Mouse (Mus musculus) MEL (cell line): ENCODE results near the gene Mok. TPM values are rescaled to one million over a fixed set of nuclear protein-coding genes. Genes with fewer than 3 reads are reported as not detected.

Experiments
- DNase-seq: peaks from one replicate; pipeline ENCODE4 v3.0.0; 2011; ENCODE audit warnings: low read depth, low spot score
- H3K27ac ChIP-seq: 2 replicates; pipeline ENCODE4 v1.5.1; 2012; ENCODE audit warnings: low read depth, mild to moderate bottlenecking, control low read depth, low read length, moderate library complexity; ENCODE audit not compliant: control insufficient read depth
- H3K27me3 ChIP-seq, 2 experiments: fragments of 150-350 bp in 1 of 2; sonication (generic) in 1 of 2; 2 replicates each; pipeline ENCODE4 v1.6.1; 2012; ENCODE audit warnings: low read length in 2 of 2, mild to moderate bottlenecking in 2 of 2, improper control_type of control experiment in 1 of 2, moderate library complexity in 1 of 2; ENCODE audit not compliant: insufficient read depth in 2 of 2, control insufficient read depth in 1 of 2
- H3K36me3 ChIP-seq, 2 experiments: 2 replicates each; pipeline ENCODE4 v1.6.1; 2012 to 2014; ENCODE audit warnings: low read length in 2 of 2, improper control_type of control experiment in 1 of 2, inconsistent platforms in 1 of 2, mild to moderate bottlenecking in 1 of 2; ENCODE audit not compliant: insufficient read depth in 2 of 2, control insufficient read depth in 1 of 2
- H3K4me1 ChIP-seq, 2 experiments: fragments of 150-350 bp in 1 of 2; sonication (generic) in 1 of 2; 2 replicates each; pipeline ENCODE4 v1.6.1; 2012; ENCODE audit warnings: low read length in 2 of 2, improper control_type of control experiment in 1 of 2, mild to moderate bottlenecking in 1 of 2; ENCODE audit not compliant: insufficient read depth in 2 of 2, control insufficient read depth in 1 of 2
- H3K4me3 ChIP-seq, 2 experiments: fragments of 150-350 bp in 1 of 2; sonication (generic) in 1 of 2; 2 replicates each; pipeline ENCODE4 v1.5.1; 2012; ENCODE audit warnings: low read depth in 2 of 2, low read length in 2 of 2, mild to moderate bottlenecking in 2 of 2, moderate library complexity in 2 of 2, control low read depth in 1 of 2, improper control_type of control experiment in 1 of 2; ENCODE audit not compliant: control insufficient read depth in 1 of 2, insufficient read depth in 1 of 2
- H3K79me2 ChIP-seq: 2 replicates; pipeline ENCODE4 v1.6.1; 2012; ENCODE audit warnings: mild to moderate bottlenecking, low read length, moderate library complexity; ENCODE audit not compliant: control insufficient read depth, poor library complexity, insufficient read depth
- H3K9ac ChIP-seq: 2 replicates; pipeline ENCODE4 v1.6.1; 2012; ENCODE audit warnings: low read depth, mild to moderate bottlenecking, control low read depth, low read length, moderate library complexity; ENCODE audit not compliant: control insufficient read depth, poor library complexity, severe bottlenecking
- H3K9me3 ChIP-seq: fragments of 150-350 bp; sonication (generic); replicated peaks from 2 replicates; pipeline ENCODE4 v1.6.1; 2012; ENCODE audit warnings: mild to moderate bottlenecking, low read length, improper control_type of control experiment, moderate library complexity; ENCODE audit not compliant: insufficient read depth
- CHD1 ChIP-seq: IDR thresholded peaks from 2 replicates; pipeline ENCODE4 v1.6.1; 2012; ENCODE audit warnings: low read depth, mild to moderate bottlenecking, inconsistent platforms, low read length, improper control_type of control experiment
- CHD2 ChIP-seq: IDR thresholded peaks from 2 replicates; pipeline ENCODE4 v1.6.1; 2011; ENCODE audit warnings: low read length, improper control_type of control experiment
- E2F4 ChIP-seq: IDR thresholded peaks from 2 replicates; pipeline ENCODE4 v1.6.1; 2011; ENCODE audit warnings: low read depth, low read length, improper control_type of control experiment, borderline replicate concordance
- ELF1 ChIP-seq: IDR thresholded peaks from 2 replicates; pipeline ENCODE4 v1.6.1; 2014; ENCODE audit warnings: low read depth, mild to moderate bottlenecking, inconsistent platforms, low read length, improper control_type of control experiment, moderate library complexity
- ETS1 ChIP-seq: IDR thresholded peaks from 2 replicates; pipeline ENCODE4 v1.6.1; 2012; ENCODE audit warnings: low read depth, mild to moderate bottlenecking, inconsistent platforms, low read length, improper control_type of control experiment, moderate library complexity
- GABPA ChIP-seq: IDR thresholded peaks from 2 replicates; pipeline ENCODE4 v1.6.1; 2012; ENCODE audit warnings: low read depth, mild to moderate bottlenecking, inconsistent platforms, low read length, improper control_type of control experiment, moderate library complexity
- HCFC1 ChIP-seq: IDR thresholded peaks from 2 replicates; pipeline ENCODE4 v1.6.1; 2012; ENCODE audit warnings: low read depth, mild to moderate bottlenecking, inconsistent platforms, low read length, improper control_type of control experiment, moderate library complexity
- KAT2A ChIP-seq: conservative IDR thresholded peaks from 2 replicates; pipeline ENCODE4 v1.6.1; 2012; ENCODE audit warnings: low read depth, low read length, improper control_type of control experiment, inconsistent platforms
- MAZ ChIP-seq: IDR thresholded peaks from 2 replicates; pipeline ENCODE4 v1.6.1; 2012; ENCODE audit warnings: low read depth, mild to moderate bottlenecking, inconsistent platforms, low read length, improper control_type of control experiment
- MEF2A ChIP-seq: IDR thresholded peaks from 2 replicates; pipeline ENCODE4 v1.6.1; 2014; ENCODE audit warnings: low read depth, mild to moderate bottlenecking, inconsistent platforms, low read length, improper control_type of control experiment; ENCODE audit not compliant: poor library complexity, insufficient replicate concordance, severe bottlenecking; ENCODE audit errors: extremely low read depth
- MXI1 ChIP-seq: IDR thresholded peaks from 2 replicates; pipeline ENCODE4 v1.6.1; 2011; ENCODE audit warnings: mild to moderate bottlenecking, low read depth, low read length, improper control_type of control experiment
- MYB ChIP-seq: IDR thresholded peaks from 2 replicates; pipeline ENCODE4 v1.6.1; 2011; ENCODE audit warnings: mild to moderate bottlenecking, low read depth, low read length, improper control_type of control experiment
- MYC ChIP-seq: IDR thresholded peaks from 2 replicates; pipeline ENCODE4 v1.6.1; 2011; ENCODE audit warnings: low read depth, mild to moderate bottlenecking, low read length, improper control_type of control experiment, moderate library complexity
- NELFE ChIP-seq: IDR thresholded peaks from 2 replicates; pipeline ENCODE4 v1.6.1; 2011; ENCODE audit warnings: low read depth, low read length, improper control_type of control experiment
- NRF1 ChIP-seq: IDR thresholded peaks from 2 replicates; pipeline ENCODE4 v1.6.1; 2014; ENCODE audit warnings: low read depth, mild to moderate bottlenecking, inconsistent platforms, low read length, improper control_type of control experiment, moderate library complexity; ENCODE audit not compliant: poor library complexity, insufficient read depth, severe bottlenecking
- POLR2AphosphoS5 ChIP-seq: IDR thresholded peaks from 2 replicates; pipeline ENCODE4 v1.6.1; 2012; ENCODE audit warnings: low read depth, borderline replicate concordance, mild to moderate bottlenecking, inconsistent platforms, low read length, moderate library complexity, mixed read lengths
- RCOR1 ChIP-seq: IDR thresholded peaks from 2 replicates; pipeline ENCODE4 v1.6.1; 2012; ENCODE audit warnings: low read depth, mild to moderate bottlenecking, inconsistent platforms, low read length, improper control_type of control experiment
- SIN3A ChIP-seq: IDR thresholded peaks from 2 replicates; pipeline ENCODE4 v1.6.1; 2012; ENCODE audit warnings: low read length, improper control_type of control experiment, inconsistent platforms
- TBP ChIP-seq: IDR thresholded peaks from 2 replicates; pipeline ENCODE4 v1.8.0; 2011; ENCODE audit warnings: low read depth, low read length, improper control_type of control experiment
- TCF12 ChIP-seq: IDR thresholded peaks from 2 replicates; pipeline ENCODE4 v1.6.1; 2014; ENCODE audit warnings: low read depth, mild to moderate bottlenecking, inconsistent platforms, low read length, improper control_type of control experiment, moderate library complexity
- UBTF ChIP-seq: IDR thresholded peaks from 2 replicates; pipeline ENCODE4 v1.6.1; 2012; ENCODE audit warnings: low read depth, mild to moderate bottlenecking, inconsistent platforms, low read length, improper control_type of control experiment, moderate library complexity, borderline replicate concordance; ENCODE audit not compliant: insufficient read depth
- USF1 ChIP-seq: IDR thresholded peaks from 2 replicates; pipeline ENCODE4 v1.6.1; 2014; ENCODE audit warnings: low read depth, mild to moderate bottlenecking, inconsistent platforms, low read length, improper control_type of control experiment, moderate library complexity
- ZC3H11A ChIP-seq: IDR thresholded peaks from 2 replicates; pipeline ENCODE4 v1.6.1; 2012; ENCODE audit warnings: low read depth, mild to moderate bottlenecking, inconsistent platforms, low read length, improper control_type of control experiment
- polyA plus RNA-seq, 2 experiments: library from polyadenylated mRNA; stranded (reverse) in 1 of 2; unstranded in 1 of 2; fragments of >175 nt in 1 of 2; fragments of >200 nt in 1 of 2; gene quantifications; 2 replicates each; pipeline versions ENCODE4 v1.2.1 to v1.2.4; 2012; ENCODE audit warnings: low replicate concordance in 2 of 2, low read depth in 1 of 2; ENCODE audit not compliant: insufficient read length in 2 of 2, insufficient read depth in 1 of 2, missing spikeins in 1 of 2
- total RNA-seq: library from RNA; depleted of rRNA; stranded (reverse); fragments of 300-350 nt; gene quantifications from 2 replicates; pipeline ENCODE4 v1.2.3, GENCODE M21; 2012

The Mok gene
- total and polyA plus RNA-seq, 3 experiments: 0.39 to 1.6 TPM; not detected in 1

- H3K27me3 ChIP-seq: no peaks in the 10 kb centered on the region
- peaks cover 3 to 9% of the 10 kb centered on the region in 2 experiments; a peak in 2 of 4 replicates for H3K36me3 ChIP-seq
- no peaks in the 10 kb centered on the region for H3K9me3 ChIP-seq
- no peak overlapping the region for H3K4me3 ChIP-seq
- peaks cover 12% of the 10 kb centered on the region for H3K79me2 ChIP-seq
- no peak overlapping the region for H3K27ac ChIP-seq
- H3K4me1 ChIP-seq: peaks cover 3 to 6% of the 10 kb centered on the region in 2 experiments; a peak in 3 of 4 replicates
- no peak for DNase-seq
- TF ChIP-seq UBTF (no peak), MYB (no peak), NELFE (no peak), MYC (no peak), CHD2 (no peak), MAZ (no peak), ZC3H11A (no peak)
- TF ChIP-seq, all 39 proteins: peak for 0
- no peak overlapping the region for H3K9ac ChIP-seq
Measured at GRCm38 (mm10) chr12:110769660-110770297, 71.0 kb downstream of the Mok start.

GRCm38 (mm10) chr12:110768562-110768961 is 72.2 kb downstream of the Mok start:
- Histone ChIP-seq H3K9ac (no peak overlapping the region), H3K4me3 (no peak overlapping the region), H3K27ac (no peak overlapping the region), H3K4me1 (peaks cover 3 to 6% of the 10 kb centered on the region in 2 experiments; a peak in 3 of 4 replicates), H3K9me3 (no peaks in the 10 kb centered on the region), H3K27me3 (no peaks in the 10 kb centered on the region), H3K36me3 (peaks cover 4 to 9% of the 10 kb centered on the region in 2 experiments; a peak in 2 of 4 replicates), H3K79me2 (peaks cover 9% of the 10 kb centered on the region)
- no peak for DNase-seq
- no peak for TF ChIP-seq KAT2A
- no peak for TF ChIP-seq CHD2
- no peak for TF ChIP-seq UBTF
- no peak for TF ChIP-seq HCFC1
- no peak for TF ChIP-seq TBP

- peaks cover 0 to 2% of the 10 kb centered on the region in 2 experiments; a peak in 1 of 4 replicates for H3K36me3 ChIP-seq
- no peak overlapping the region for H3K9ac ChIP-seq
- H3K4me1 ChIP-seq: peaks cover 0 to 3% of the 10 kb centered on the region in 2 experiments; a peak in 1 of 4 replicates
- H3K4me3 ChIP-seq: no peak overlapping the region
- H3K9me3 ChIP-seq: no peaks in the 10 kb centered on the region
- H3K79me2 ChIP-seq: peaks cover 13% of the 10 kb centered on the region; the same call in 1 of the 2 replicates
- no peak for DNase-seq
- H3K27me3 ChIP-seq: no peaks in the 10 kb centered on the region
- H3K27ac ChIP-seq: no peak overlapping the region
- TF ChIP-seq MYC: no peak
- TF ChIP-seq MYB: no peak
- no peak for TF ChIP-seq NRF1
- no peak for TF ChIP-seq USF1
- TF ChIP-seq TCF12: no peak
- TF ChIP-seq E2F4: no peak
- TF ChIP-seq CHD1: no peak
- no peak for TF ChIP-seq MAZ
- no peak for TF ChIP-seq POLR2AphosphoS5
- TF ChIP-seq UBTF: no peak
- no peak for TF ChIP-seq GABPA
- TF ChIP-seq KAT2A: no peak
- no peak for TF ChIP-seq MEF2A
- TF ChIP-seq ETS1: no peak
- no peak for TF ChIP-seq MXI1
- no peak for TF ChIP-seq CHD2
- no peak for TF ChIP-seq RCOR1
- no peak for TF ChIP-seq SIN3A
- TF ChIP-seq ZC3H11A: no peak
- no peak for TF ChIP-seq ELF1
Measured at GRCm38 (mm10) chr12:110764531-110764930, 76.2 kb downstream of the Mok start.
